Mouse (Mus musculus): ENCODE results near the gene Kpna7.

Gene Kpna7

DNA sequence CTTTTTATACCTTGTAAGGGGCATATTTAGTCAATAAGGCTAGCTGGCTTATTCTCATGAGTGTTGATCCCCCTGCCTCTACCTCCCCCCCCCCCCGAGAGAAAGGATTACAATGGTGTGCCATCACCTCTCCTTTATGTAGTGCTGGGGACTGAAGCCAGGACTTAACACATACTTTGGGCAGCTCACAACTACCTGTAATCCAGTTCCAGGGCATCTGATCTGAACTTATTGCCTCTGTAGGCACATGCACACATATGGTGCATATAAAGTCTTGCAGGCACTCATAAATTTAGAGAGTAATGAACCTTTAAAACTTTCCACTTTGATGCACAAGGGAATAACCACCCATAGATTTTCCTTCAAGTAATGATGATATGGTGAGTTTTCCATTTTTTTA lies 69.6 kb downstream of the Kpna7 start:
- no peak for DNase-seq

DNA sequence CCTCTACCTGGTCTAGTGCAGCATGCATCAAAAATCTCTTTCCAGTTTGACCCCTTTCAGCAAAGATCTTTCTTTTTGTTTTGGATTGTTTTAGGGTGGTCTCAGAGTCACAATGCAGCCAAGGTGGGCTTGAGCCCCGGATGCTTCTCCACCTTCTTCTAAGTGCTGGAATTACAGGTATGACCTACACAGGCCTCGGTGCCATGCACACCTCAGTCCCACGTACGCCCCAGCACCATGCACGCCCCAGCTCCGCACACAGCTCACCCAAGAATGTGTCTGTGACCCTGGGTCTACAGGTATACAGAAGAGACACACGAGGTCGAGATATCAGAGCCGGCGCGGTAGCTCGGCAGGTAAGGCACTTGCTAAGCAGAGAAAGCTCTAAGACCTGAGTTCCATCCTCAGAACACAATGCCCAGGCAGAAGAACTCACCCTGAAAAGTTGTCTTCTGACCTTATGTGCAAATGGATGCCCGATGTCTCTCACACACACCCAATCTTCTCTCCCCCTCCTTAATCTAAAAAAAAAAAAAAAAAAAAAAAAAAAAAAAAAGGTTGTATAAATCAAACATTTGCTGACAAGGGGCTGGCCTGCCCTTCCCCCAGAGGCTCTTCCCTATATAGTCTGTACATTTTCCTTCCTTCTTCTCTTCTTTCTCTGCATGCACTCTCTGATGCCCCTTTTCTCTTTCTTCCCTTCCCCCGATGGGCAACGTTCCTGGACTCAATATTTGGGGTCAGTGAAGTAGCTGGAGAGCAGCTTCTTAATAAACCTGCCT lies 74.8 kb downstream of the Kpna7 start:
- no peak for DNase-seq

DNA sequence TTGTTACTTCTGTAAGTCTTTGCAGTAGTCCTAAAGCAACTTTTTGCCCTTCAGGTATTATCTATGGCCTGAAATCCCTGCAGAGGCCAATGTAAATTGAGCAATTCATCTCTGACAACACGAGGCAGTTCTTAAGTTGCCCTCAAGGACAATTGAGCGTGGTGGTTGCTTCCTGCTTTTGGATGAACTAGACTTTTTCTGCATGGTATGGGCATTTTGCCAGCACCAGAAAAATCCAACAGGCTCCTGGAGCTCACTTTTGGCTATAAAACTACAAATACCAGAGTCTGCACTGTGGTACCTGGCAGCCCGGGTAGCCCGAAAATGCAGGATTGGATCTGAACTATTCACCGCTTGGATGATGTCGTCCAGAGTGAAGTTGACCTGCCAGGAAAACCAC lies 78.2 kb downstream of the Kpna7 start:
- DNase-seq, result no peak

DNA sequence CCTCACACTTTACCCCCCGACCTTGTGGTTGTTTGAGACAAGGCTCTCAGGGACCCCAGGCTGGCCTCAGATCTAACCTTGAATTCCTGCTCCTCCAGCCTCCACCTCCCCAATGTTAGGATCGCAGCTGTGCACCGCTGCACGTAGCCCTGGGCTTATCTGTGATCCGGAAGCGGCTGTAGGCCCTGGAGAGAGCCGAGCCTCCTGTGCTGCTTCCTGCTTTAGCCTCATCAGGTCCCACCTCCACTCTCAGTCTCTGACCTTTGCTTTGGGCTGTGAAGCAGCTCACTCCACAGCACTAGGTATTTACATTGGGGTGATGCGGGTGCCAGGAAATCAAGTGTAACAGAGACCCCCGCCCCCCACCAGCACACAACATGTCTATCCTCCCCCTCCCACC lies 79.3 kb downstream of the Kpna7 start:
- no peak for DNase-seq

GRCm38 (mm10) chr5:145003362-145003761 lies 80.5 kb downstream of the Kpna7 start:
- DNase-seq, result no peak

GRCm38 (mm10) chr5:144998491-144998890 lies 85.3 kb downstream of the Kpna7 start:
- DNase-seq, result no peak

GRCm38 (mm10) chr5:144990481-144990880 lies 93.3 kb downstream of the Kpna7 start:
- DNase-seq, result no peak

GRCm38 (mm10) chr5:144990051-144990450 lies 93.8 kb downstream of the Kpna7 start:
- DNase-seq, result no peak

GRCm38 (mm10) chr5:144989061-144989405 lies 94.8 kb downstream of the Kpna7 start:
- no peak for DNase-seq

GRCm38 (mm10) chr5:144988340-144989060 lies 95.3 kb downstream of the Kpna7 start:
- peak; percentile 39 for DNase-seq

GRCm38 (mm10) chr5:144987561-144987960 lies 96.3 kb downstream of the Kpna7 start:
- DNase-seq, result no peak

DNA sequence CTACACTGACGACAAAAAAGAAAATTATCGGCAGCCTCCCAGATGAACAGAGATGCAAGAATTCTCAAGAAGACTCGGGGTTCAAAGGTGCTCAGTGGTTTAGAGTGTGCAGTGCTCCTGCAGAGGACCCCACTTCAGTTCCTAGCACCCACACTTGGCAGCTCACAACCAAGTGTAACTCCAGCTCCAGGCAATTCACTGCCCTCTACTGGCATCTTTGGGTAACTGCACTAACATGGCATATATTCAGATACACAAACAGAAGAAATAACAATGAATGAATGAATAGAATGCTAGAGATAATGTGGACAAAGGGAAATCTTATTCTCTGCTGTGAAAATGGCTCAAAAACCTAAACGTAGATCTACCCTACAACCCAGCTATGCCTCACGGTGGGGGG lies 99.0 kb downstream of the Kpna7 start:
- DNase-seq, result no peak

- DNase-seq, result no peak
Measured at GRCm38 (mm10) chr5:144983227-144983626, 100.6 kb downstream of the Kpna7 start.

- DNase-seq, result no peak
Measured at GRCm38 (mm10) chr5:144979110-144979509, 104.7 kb downstream of the Kpna7 start.

DNA sequence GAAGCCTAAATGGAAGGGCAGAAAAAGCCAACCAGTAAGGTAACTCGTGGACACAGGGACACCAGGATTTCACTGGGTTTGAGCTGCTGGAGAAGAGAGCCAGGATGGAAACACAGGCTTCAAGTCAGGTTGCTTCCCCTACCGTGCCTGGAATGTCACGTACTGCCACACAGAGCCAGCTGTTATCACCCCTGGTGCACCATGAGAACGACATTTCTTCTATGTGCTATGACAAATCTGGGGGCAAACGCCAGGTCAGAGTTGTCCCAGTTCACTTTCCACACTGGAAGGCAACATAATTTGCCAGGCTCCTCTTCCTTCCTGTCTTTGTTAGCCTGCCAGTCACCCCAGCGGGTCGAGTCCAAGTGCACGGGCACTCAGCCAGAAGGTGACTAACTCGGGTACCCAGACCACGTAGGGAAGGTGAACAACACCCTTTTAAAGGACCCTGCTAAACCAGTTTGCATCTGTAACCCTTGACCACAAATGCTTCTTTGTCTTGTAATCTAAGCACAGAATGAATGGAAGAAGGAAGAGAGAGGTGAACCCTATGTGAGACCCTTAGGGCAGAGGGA lies 105.2 kb downstream of the Kpna7 start:
- DNase-seq, result no peak

GRCm38 (mm10) chr5:144971266-144971665 lies 112.6 kb downstream of the Kpna7 start:
- no peak for DNase-seq

- DNase-seq, result peak; percentile 79
Measured at GRCm38 (mm10) chr5:144965639-144966351, 118.0 kb downstream of the Kpna7 start, which contains the start of gene Smurf1. TSS of gene Smurf1 (minus strand) at chr5:144965847.

DNA sequence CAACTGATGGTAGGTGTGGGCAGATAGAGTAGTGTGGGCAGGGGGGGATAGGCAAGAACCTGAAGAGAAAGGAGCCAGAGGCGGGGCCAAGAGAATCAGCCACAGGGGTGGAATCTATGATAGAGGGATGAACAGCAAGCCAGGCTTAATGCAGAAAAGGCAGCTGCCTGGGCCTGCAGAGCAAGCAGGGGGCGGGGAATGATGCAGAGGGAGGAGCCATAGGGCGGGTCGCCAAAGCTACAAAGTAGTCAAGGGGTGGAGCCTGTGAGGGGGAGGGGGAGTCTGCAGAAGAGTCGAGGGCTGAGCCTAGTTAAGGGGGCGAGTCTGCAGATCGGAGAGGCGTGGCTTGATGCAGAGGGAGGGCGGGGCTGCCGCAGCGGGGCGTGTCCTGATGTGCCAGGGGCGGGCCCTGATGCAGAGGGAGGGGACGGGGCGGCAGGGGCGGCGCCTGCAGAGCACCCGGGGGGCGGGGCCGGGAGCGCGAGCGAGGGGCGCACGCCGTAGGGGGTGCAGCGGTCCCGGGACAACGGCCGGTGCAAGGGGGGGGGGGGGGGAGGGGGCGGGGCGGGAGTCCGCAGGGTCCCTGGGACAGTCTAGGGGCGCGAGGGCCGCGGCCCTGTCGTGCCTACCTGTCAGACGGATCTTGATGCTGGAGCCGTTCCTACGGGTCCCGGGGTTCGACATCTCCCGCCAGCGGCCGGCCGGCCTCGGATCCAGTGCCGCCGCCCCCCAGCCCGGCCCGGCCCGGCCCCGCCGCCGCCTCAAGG lies 118.8 kb downstream of the Kpna7 start:
- DNase-seq, result peak; percentile 76

GRCm38 (mm10) chr5:144964465-144964864 lies 119.4 kb downstream of the Kpna7 start:
- peak; percentile 25 for DNase-seq

DNA sequence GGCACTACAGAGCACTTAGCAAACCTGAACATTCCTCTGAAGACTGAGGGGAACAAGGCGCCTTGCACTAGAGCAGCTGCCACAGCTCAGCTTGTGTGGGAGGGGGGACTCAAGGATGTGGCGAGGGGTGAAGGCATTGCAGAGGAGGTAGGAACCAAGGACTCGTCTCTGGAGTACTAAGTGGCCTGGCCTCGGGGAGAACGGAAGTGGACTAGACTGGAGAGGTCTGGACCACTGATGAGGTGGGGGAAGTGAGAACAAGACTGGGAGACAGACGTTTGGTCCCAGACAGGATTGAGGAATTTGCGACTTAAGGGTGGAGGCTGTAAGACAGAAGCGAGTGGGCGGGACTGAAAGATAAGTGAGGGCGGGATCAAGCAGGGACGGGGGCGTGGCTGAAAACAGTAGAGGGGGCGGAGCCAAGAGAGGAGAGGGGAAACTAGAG lies 120.0 kb downstream of the Kpna7 start:
- DNase-seq, result peak; percentile 44

- peak; percentile 26 for DNase-seq
Measured at GRCm38 (mm10) chr5:144963401-144963800, 120.4 kb downstream of the Kpna7 start.

GRCm38 (mm10) chr5:144958271-144958670 lies 125.6 kb downstream of the Kpna7 start:
- no peak for DNase-seq

All from cerebellum, adult 8-10 months (tissue).